Mouse (Mus musculus) cortical plate, adult 2 months (tissue): ENCODE measurements around the gene Ifitm1. TPM values are rescaled to one million over a fixed set of nuclear protein-coding genes. Genes with fewer than 3 reads are reported as not detected.
A peak's percentile ranks its signal among the peaks of the same experiment; 100 is the strongest.

ENCODE experiments used
- H3K27ac ChIP-seq: fragments of 200-500 bp; 2 replicates; pipeline ENCODE4 v1.5.1; 2012; ENCODE audit warnings: low read length, control low read depth, inconsistent platforms; ENCODE audit not compliant: insufficient read depth
- H3K4me1 ChIP-seq: fragments of 200-500 bp; 2 replicates; pipeline ENCODE4 v1.6.1; 2011; ENCODE audit warnings: low read length; ENCODE audit not compliant: control insufficient read depth, insufficient read depth
- H3K4me3 ChIP-seq: fragments of 200-500 bp; 2 replicates; pipeline ENCODE4 v1.5.1; 2011; ENCODE audit warnings: mild to moderate bottlenecking, low read length, control low read depth; ENCODE audit not compliant: insufficient read depth
- CTCF ChIP-seq: fragments of 200-500 bp; IDR thresholded peaks from 2 replicates; pipeline ENCODE4 v1.5.1; 2011; ENCODE audit warnings: mild to moderate bottlenecking, control low read depth, low read length; ENCODE audit not compliant: insufficient read depth; ENCODE audit errors: extremely low read depth
- POLR2A ChIP-seq: fragments of 200-500 bp; IDR thresholded peaks from 2 replicates; pipeline ENCODE4 v1.6.1; 2011; ENCODE audit warnings: mild to moderate bottlenecking, low read length, control low read depth; ENCODE audit not compliant: insufficient read depth; ENCODE audit errors: extremely low read depth
- polyA plus RNA-seq: library from polyadenylated mRNA; depleted of rRNA; stranded (reverse); fragments of >200 nt; gene quantifications from 2 replicates; pipeline ENCODE4 v1.2.3, GENCODE M21; 2012

The Ifitm1 gene
- polyA plus RNA-seq, 1 experiment, result 28.5 TPM

DNA sequence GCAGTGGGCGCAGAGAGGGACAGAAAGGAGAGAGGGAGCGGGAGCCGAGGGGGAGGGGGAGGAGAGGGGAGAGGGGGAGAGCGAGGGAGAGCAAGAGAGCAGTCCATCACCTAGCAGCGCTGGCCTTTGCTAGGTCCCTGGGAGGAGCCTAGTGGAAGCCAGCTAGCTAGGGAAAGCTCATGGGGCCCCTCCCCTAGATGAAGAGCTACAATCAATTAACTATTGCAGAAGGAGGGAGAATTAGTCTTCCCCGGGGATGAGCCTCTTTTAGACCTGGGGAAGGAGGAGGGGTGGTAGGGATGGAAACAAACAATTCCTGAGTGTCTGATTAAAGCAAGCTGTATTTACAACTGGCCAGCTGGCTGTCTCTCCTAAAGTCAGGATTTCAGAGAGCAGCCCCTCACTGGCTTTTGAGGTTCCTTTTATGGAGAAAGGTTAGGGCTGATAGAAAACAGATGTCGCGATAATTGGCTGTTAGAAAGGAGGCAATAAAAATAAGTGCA, 27.3 kb upstream of the Ifitm1 start:
- no peaks in the 10 kb centered on the region; the same call in 1 of the 2 replicates for H3K4me1 ChIP-seq
- no peak overlapping the region for H3K4me3 ChIP-seq
- no peak overlapping the region for H3K27ac ChIP-seq
- no peak for TF ChIP-seq CTCF
- TF ChIP-seq POLR2A, result no peak

DNA sequence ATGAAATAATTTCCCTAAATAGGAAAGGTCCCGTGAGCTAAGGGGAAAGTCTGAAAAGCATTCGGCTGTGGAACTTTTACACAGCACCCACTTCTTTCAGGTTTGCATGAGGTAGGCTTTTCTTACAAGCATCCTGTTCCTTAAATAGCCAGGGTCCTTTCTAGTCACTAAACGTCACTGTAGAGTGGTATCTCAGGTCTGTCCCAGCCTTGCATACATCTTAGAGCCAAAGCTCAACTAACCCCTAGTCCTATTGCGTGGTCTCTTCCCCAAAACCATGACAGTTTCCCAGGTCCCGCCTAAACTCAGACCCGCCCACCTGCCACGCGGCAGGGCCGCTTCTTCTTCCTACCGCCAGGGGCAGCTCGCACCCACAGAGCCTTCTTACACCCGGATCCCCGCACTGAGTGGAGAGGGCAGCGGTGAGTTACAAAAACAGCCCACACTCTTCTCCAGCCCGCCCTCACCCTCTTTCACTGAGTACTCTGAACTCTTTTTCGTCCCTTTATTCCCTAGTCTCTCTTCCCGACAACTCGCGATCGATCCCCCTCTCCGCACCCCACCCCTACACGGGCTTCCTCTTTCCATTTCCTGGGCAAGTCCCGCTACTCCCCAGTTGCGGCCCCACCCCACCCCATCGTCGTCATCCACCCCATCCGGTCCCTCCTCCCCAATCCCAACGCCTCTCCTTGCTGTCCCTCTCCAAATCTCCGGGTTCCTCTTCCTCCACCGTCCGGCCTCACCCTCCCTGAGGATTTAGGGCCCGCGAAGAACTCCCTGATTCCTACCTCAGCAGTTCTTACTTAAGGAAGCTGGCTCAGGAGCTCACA, 25.6 kb upstream of the Ifitm1 start, which contains the start of gene Pgghg:
TSS of gene Pgghg (plus strand) at position 170 of the 830 bp plus-strand sequence.
- Histone ChIP-seq H3K4me1 (no peaks in the 10 kb centered on the region; the same call in 1 of the 2 replicates), H3K27ac (peak within 1 kb of the TSS; percentile 88), H3K4me3 (peak within 1 kb of the TSS; percentile 47)
- no peak for TF ChIP-seq POLR2A
- peak; percentile 65 for TF ChIP-seq CTCF

DNA sequence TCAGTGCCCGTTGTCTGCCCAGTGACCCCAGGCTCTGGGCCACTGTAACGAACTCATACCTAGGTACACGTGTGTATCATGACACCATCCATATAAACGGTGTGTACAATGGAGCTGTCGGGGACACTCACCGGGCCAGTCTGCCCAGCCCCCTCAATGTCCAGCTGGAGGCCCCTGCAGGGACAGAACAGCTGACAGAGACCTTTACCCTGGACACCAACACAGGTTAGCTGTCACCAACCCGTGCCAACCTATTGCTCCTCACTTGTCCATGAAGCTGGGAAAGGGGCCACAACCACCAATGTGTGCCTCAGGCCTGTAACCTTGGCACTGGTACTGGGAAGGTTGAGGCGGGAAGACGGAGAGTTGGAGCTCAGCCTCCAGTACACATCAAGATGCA, 24.7 kb upstream of the Ifitm1 start:
- H3K27ac ChIP-seq, result peak overlapping the region; percentile 88
- H3K4me3 ChIP-seq, result peak overlapping the region; percentile 47; the same call in 1 of the 2 replicates
- TF ChIP-seq CTCF (no peak), POLR2A (no peak)

DNA sequence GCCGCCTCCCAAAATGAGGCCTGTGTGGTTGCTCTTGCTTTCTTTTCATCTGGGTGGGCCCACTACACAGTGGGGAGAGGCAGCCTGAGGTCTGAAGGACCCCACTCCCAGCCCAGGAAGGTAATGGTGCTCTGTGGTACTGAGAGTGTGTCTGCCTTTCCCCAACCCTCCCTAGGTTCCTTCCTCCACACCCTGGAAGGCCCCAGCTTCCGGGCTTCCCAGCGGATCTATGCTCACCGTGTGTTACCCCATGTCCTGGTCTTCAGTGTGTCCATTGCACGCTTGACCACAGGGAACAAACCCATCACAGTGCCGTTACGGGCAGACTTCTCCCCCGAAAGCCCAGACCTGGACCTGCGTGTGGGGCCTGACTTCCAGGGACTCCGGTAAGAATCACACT, 24.2 kb upstream of the Ifitm1 start:
- Histone ChIP-seq H3K27ac (no peak overlapping the region), H3K4me3 (no peak overlapping the region), H3K4me1 (no peaks in the 10 kb centered on the region; the same call in 1 of the 2 replicates)
- TF ChIP-seq POLR2A (no peak), CTCF (no peak)

More for the DNA sequence above, 24.7 kb upstream of the Ifitm1 start:
- H3K4me1 ChIP-seq, result no peaks in the 10 kb centered on the region; the same call in 1 of the 2 replicates

DNA sequence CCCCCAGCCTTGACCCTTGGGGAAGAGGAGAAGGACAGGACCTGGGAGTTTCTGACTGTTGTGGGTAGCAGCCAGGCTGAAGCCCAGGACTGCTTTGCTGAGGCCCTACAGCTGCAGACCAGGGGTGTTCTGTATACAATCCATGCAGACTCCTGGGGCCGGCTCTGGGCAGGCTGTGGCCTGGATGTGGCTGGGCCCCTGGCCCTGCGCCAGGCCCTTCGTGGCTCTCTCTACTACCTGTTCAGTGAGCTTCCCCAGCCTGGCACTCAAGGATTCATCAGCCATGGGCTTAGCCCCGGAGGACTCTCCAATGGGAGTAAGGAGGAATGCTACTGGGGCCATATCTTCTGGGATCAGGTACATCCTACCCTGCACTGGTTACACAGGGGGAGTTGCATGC, 23.7 kb upstream of the Ifitm1 start:
- TF ChIP-seq POLR2A (no peak), CTCF (no peak)
- H3K4me1 ChIP-seq, result no peaks in the 10 kb centered on the region; the same call in 1 of the 2 replicates
- H3K4me3 ChIP-seq, result no peak overlapping the region
- no peak overlapping the region for H3K27ac ChIP-seq

DNA sequence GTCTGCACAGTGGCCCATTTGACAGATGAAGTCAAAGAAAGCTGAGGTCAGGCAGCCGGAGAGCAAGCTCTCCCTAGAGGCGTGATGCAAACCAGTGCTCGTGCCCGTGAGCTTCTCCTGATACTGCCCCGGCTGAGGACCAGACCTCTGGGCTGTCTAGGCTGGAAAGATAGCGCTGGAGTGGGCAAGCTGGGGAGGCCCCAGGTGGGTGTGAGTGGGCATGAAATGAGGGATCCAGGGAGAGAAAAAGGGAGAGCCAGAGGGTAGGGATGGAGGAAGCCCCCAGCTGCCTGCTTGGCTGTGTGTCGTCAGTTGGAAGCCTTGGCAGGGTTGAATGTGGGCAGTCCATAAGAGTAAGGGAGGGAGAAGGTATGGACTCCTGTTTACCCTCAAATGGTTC, 22.8 kb upstream of the Ifitm1 start:
- Histone ChIP-seq H3K4me1 (no peaks in the 10 kb centered on the region; the same call in 1 of the 2 replicates), H3K27ac (no peak overlapping the region), H3K4me3 (no peak overlapping the region)
- TF ChIP-seq CTCF (no peak), POLR2A (no peak)

DNA sequence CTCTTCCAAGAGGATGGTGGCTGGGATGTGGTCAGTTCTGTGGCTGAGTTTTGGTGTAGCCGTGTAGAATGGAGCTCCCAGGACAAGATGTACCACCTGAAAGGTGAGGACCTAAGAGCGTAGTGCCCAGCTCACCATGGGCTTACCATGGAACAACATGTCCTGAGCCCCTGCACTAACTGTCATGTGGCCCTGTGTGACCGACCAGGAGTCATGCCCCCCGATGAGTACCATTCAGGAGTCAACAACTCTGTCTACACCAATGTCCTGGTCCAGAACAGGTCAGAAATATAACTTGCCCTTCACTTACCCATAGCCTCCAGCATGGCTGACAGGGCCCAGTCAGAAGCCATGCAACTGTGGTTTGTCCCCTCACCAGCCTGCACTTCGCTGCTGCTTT, 21.8 kb upstream of the Ifitm1 start:
- H3K4me3 ChIP-seq, result no peak overlapping the region
- TF ChIP-seq POLR2A (no peak), CTCF (no peak)
- no peaks in the 10 kb centered on the region; the same call in 1 of the 2 replicates for H3K4me1 ChIP-seq
- H3K27ac ChIP-seq, result no peak overlapping the region

DNA sequence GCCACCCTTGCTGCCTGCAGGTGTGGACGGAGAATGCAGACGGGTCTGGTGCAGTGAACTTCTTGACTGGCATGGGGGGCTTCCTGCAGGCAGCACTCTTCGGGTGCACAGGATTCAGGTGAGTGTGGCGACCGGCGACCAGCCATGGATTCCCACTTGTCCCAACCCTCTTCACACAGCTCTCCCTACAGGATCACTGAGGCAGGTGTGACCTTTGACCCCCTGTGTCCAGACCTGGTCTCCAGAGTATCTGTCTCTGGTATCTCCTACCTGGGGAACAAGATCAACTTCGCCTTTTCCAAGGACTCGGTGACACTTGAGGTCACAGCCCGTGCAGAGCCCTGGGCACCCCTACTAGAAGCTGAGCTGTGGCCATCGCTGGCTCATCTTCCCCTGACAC, 20.7 kb upstream of the Ifitm1 start:
- Histone ChIP-seq H3K27ac (no peak overlapping the region), H3K4me3 (no peak overlapping the region), H3K4me1 (no peaks in the 10 kb centered on the region)
- TF ChIP-seq CTCF (no peak), POLR2A (no peak)

DNA sequence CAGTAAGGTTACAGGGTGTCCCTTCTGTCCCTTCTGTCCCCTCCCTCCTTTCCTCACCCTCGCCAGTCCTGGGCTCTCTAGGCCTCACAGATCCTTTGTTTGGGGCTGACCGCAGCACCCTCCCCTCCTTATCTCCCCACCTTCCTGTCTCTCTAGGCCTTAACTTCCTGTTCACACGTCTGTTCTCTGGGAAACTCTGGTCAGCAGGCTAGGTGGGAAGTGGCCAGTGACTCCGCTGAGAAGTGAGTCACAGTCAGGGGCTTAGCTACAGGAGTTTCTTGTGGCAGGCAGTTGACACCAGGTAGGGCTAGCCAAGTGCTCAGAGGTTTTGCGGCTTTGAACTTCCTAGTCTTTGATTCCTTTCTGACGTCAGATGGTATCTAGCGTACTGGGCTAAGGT, 20.0 kb upstream of the Ifitm1 start:
- Histone ChIP-seq H3K4me1 (no peaks in the 10 kb centered on the region), H3K27ac (no peak overlapping the region), H3K4me3 (no peak overlapping the region)
- TF ChIP-seq POLR2A (no peak), CTCF (no peak)

DNA sequence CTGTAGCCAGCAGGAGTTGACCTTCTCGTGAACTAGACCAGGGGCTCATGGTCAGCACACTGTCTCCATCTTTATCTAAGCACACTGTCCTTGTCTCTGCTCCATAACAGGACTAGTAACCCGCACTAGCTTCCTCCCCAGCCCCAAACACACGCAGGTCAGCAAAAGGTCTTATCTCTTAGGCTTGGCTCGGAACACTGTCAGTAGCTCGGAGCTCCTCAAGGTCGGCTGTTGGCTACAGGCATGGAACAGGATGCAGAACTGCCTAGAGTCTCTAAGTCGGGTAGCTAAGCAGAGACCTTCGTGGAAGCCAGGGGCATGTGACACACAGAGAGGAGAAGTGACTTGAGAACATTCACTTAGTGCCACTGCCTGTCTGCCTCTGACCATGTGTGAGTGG, 18.9 kb upstream of the Ifitm1 start:
- no peaks in the 10 kb centered on the region for H3K4me1 ChIP-seq
- no peak overlapping the region for H3K27ac ChIP-seq
- TF ChIP-seq POLR2A, result no peak
- TF ChIP-seq CTCF, result no peak
- H3K4me3 ChIP-seq, result no peak overlapping the region
